In the genomic region with DNA sequence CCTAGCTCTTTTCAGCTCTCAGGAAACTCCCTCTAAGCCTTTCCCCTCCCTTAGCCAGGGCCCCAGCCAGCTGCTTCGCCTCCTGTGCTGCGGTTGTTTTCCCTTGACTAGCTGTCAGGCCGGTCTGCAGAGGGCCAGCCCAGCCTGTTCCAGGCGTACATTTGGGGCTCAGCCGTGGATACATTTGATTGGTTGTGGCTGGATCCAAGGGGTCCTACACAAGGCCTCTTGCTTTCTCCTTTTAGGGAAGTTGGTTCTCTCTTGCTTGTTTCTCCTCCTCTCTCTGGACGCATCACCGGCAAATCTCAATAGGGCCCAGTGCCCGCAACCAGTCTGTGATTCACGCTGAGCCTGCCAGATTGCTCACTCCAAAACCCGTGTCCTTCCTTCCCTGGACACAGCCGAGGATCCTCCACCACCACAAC, we compare ENCODE assay signal across 8 mouse cellular contexts. TPM values are rescaled to one million over a fixed set of nuclear protein-coding genes. Genes with fewer than 3 reads are reported as not detected.
DNase-seq lines count a peak whose midpoint lies in the region; ATAC-seq and TF ChIP-seq lines count a peak whose summit lies in the region.

No protein-coding gene starts in this region.

- no peak overlapping the region for H3K4me3 ChIP-seq in liver, postnatal 0 days (ENCODE audit: low read depth, low read length)
- no peak overlapping the region for H3K4me3 ChIP-seq in forebrain, embryonic 16.5 days (replicated peaks; ENCODE audit: low read length)
- no peak overlapping the region for H3K4me3 ChIP-seq in hindbrain, embryonic 10.5 days
- H3K4me3 ChIP-seq in limb, embryonic 14.5 days (replicated peaks; ENCODE audit: low read length) = no peak overlapping the region
- H3K4me3 ChIP-seq in neural tube, embryonic 14.5 days (ENCODE audit: low read depth, low read length) = no peak overlapping the region

- 46% methylated on average over 11 of the region's 11 CpGs for WGBS in liver, postnatal 0 days (ENCODE audit: insufficient replicate concordance)
- WGBS in forebrain, embryonic 16.5 days = 11% methylated on average over 11 of the region's 11 CpGs
- 10% methylated on average over 11 of the region's 11 CpGs for WGBS in hindbrain, embryonic 10.5 days
- 20% methylated on average over 11 of the region's 11 CpGs for WGBS in limb, embryonic 14.5 days
- 24% methylated on average over 11 of the region's 11 CpGs for WGBS in neural tube, embryonic 14.5 days

- H3K9me3 ChIP-seq in liver, postnatal 0 days (ENCODE audit: low read length) = no peaks in the 10 kb centered on the region
- H3K9me3 ChIP-seq in forebrain, embryonic 16.5 days (ENCODE audit: control insufficient read depth, low read length) = no peaks in the 10 kb centered on the region
- no peaks in the 10 kb centered on the region for H3K9me3 ChIP-seq in hindbrain, embryonic 10.5 days
- H3K9me3 ChIP-seq in limb, embryonic 14.5 days (ENCODE audit: control insufficient read depth, low read length) = no peaks in the 10 kb centered on the region
- no peaks in the 10 kb centered on the region for H3K9me3 ChIP-seq in neural tube, embryonic 14.5 days (ENCODE audit: control insufficient read depth, low read length)

- no peaks in the 10 kb centered on the region for H3K36me3 ChIP-seq in liver, postnatal 0 days (replicated peaks; ENCODE audit: insufficient read depth, low read length)
- H3K36me3 ChIP-seq in forebrain, embryonic 16.5 days (ENCODE audit: control insufficient read depth, insufficient read depth) = no peaks in the 10 kb centered on the region
- no peaks in the 10 kb centered on the region for H3K36me3 ChIP-seq in hindbrain, embryonic 10.5 days
- peaks cover 5% of the 10 kb centered on the region; the same call in 1 of the 2 replicates for H3K36me3 ChIP-seq in limb, embryonic 14.5 days (ENCODE audit: control insufficient read depth, insufficient read depth, low read length)
- H3K36me3 ChIP-seq in neural tube, embryonic 14.5 days (ENCODE audit: control insufficient read depth, insufficient read depth, low read length) = no peaks in the 10 kb centered on the region

- no peak for TF ChIP-seq POLR2A in limb, embryonic 14.5 days (IDR thresholded peaks at IDR 0.05; ENCODE audit: borderline replicate concordance, extremely low read depth, insufficient read depth, insufficient read length)

- H3K27ac ChIP-seq in liver, postnatal 0 days (ENCODE audit: low read depth) = no peak overlapping the region
- H3K27ac ChIP-seq in forebrain, embryonic 16.5 days (ENCODE audit: low read length) = no peak overlapping the region
- H3K27ac ChIP-seq in hindbrain, embryonic 10.5 days = peak overlapping the region; percentile 77
- peak overlapping the region; percentile 75 for H3K27ac ChIP-seq in limb, embryonic 14.5 days (replicated peaks; ENCODE audit: low read depth, low read length)
- H3K27ac ChIP-seq in neural tube, embryonic 14.5 days (ENCODE audit: low read depth, low read length) = peak overlapping the region; percentile 59; the same call in 1 of the 2 replicates

- H3K27me3 ChIP-seq in liver, postnatal 0 days (ENCODE audit: insufficient read depth, low read length) = no peaks in the 10 kb centered on the region
- H3K27me3 ChIP-seq in forebrain, embryonic 16.5 days (replicated peaks; ENCODE audit: control insufficient read depth, insufficient read depth, low read length) = no peaks in the 10 kb centered on the region; the same call in 1 of the 2 replicates
- H3K27me3 ChIP-seq in hindbrain, embryonic 10.5 days (ENCODE audit: insufficient read depth, poor library complexity, severe bottlenecking) = no peaks in the 10 kb centered on the region
- no peaks in the 10 kb centered on the region for H3K27me3 ChIP-seq in limb, embryonic 14.5 days (ENCODE audit: control insufficient read depth, insufficient read depth, low read length)
- no peaks in the 10 kb centered on the region for H3K27me3 ChIP-seq in neural tube, embryonic 14.5 days (ENCODE audit: control insufficient read depth, insufficient read depth, low read length)

- no peak overlapping the region for H3K9ac ChIP-seq in liver, postnatal 0 days (replicated peaks)
- H3K9ac ChIP-seq in forebrain, embryonic 16.5 days (replicated peaks; ENCODE audit: low read depth, low read length) = no peak overlapping the region
- H3K9ac ChIP-seq in limb, embryonic 14.5 days (ENCODE audit: low read depth, low read length, severe bottlenecking) = no peak overlapping the region
- no peak overlapping the region for H3K9ac ChIP-seq in neural tube, embryonic 14.5 days (replicated peaks; ENCODE audit: low read depth, low read length)

- ATAC-seq in liver, postnatal 0 days = no peak
- peak; percentile 76 for ATAC-seq in forebrain, embryonic 16.5 days
- ATAC-seq in limb, embryonic 14.5 days (ENCODE audit: low FRiP score, low read depth) = peak; percentile 82
- ATAC-seq in neural tube, embryonic 14.5 days (ENCODE audit: low read depth) = peak; percentile 71; the same call in 1 of the 2 replicates
- no peak for ATAC-seq in erythroblast, adult 5-6 weeks (replicated peaks; ENCODE audit: low FRiP score, poor library complexity, severe bottlenecking)
- no peak for ATAC-seq in monocyte, adult 5-6 weeks (replicated peaks; ENCODE audit: insufficient number of reproducible peaks, low FRiP score, low TSS enrichment, poor library complexity, severe bottlenecking)

- H3K4me2 ChIP-seq in liver, postnatal 0 days (ENCODE audit: low read depth, low read length) = no peak overlapping the region
- H3K4me2 ChIP-seq in forebrain, embryonic 16.5 days (ENCODE audit: low read length) = no peak overlapping the region
- 0 out of 2 replicates have a peak overlapping the region, but pooled peaks have one; percentile 2 for H3K4me2 ChIP-seq in limb, embryonic 14.5 days (replicated peaks; ENCODE audit: low read depth, low read length, severe bottlenecking)
- H3K4me2 ChIP-seq in neural tube, embryonic 14.5 days (ENCODE audit: low read depth, low read length) = no peak overlapping the region

- DNase-seq in liver = peak; percentile 53
- DNase-seq in liver, postnatal 0 days = no peak
- DNase-seq in hindbrain, embryonic 10.5 days (ENCODE audit: low spot score) = peak; percentile 68
- peak; percentile 84 for DNase-seq in limb, embryonic 14.5 days (ENCODE audit: low spot score)

- TF ChIP-seq CTCF in liver, postnatal 0 days (IDR thresholded peaks at IDR 0.05; ENCODE audit: low read depth) = no peak

- H3K4me1 ChIP-seq in liver, postnatal 0 days (ENCODE audit: insufficient read depth) = 0 out of 2 replicates have a peak, but pooled peaks cover 3% of the 10 kb centered on the region
- peaks cover 17% of the 10 kb centered on the region for H3K4me1 ChIP-seq in forebrain, embryonic 16.5 days (replicated peaks; ENCODE audit: control insufficient read depth, insufficient read depth, low read length)
- peaks cover 51% of the 10 kb centered on the region for H3K4me1 ChIP-seq in hindbrain, embryonic 10.5 days (replicated peaks)
- H3K4me1 ChIP-seq in limb, embryonic 14.5 days (ENCODE audit: control insufficient read depth, insufficient read depth, low read length) = peaks cover 38% of the 10 kb centered on the region
- no peaks in the 10 kb centered on the region for H3K4me1 ChIP-seq in neural tube, embryonic 14.5 days (ENCODE audit: control insufficient read depth, insufficient read depth, low read length)

- TF ChIP-seq EP300 in liver, postnatal 0 days (IDR thresholded peaks at IDR 0.05; ENCODE audit: low read depth) = no peak

RNA-seq across cellular contexts. Expression of a gene that starts 40.4 kb away (rescaled TPM):
- polyA plus RNA-seq in liver, postnatal 0 days (2015; fragmentation: Nextera tagmentation; extraction: Ambion mirVana) = 8.0 and 8.6 TPM in 2 replicates
- polyA plus RNA-seq in forebrain, embryonic 16.5 days (2015; fragmentation: Nextera tagmentation; extraction: Ambion mirVana) = 21.1 and 27.1 TPM in 2 replicates
- 46.9 and 54.5 TPM in 2 replicates for polyA plus RNA-seq in hindbrain, embryonic 10.5 days (2016; fragmentation: Nextera tagmentation; extraction: Ambion mirVana)
- 82.2 and 82.3 TPM in 2 replicates for polyA plus RNA-seq in limb, embryonic 14.5 days (2012; rRNA removed)
- polyA plus RNA-seq in limb, embryonic 14.5 days (2014; fragmentation: Nextera tagmentation; extraction: Ambion mirVana) = 88.8 and 96.9 TPM in 2 replicates
- polyA plus RNA-seq in neural tube, embryonic 14.5 days (2014; fragmentation: Nextera tagmentation; extraction: Ambion mirVana) = 18.4 and 29.9 TPM in 2 replicates
- not detected in 2 replicates for total RNA-seq in erythroblast, adult 5-6 weeks (2015; ENCODE audit: low replicate concordance)
- total RNA-seq in erythroblast, adult 5-6 weeks (2017; ENCODE audit: low replicate concordance) = not detected in 2 replicates
- total RNA-seq in monocyte, adult 5-6 weeks (2017) = not detected in 3 replicates

Comparison
In these comparisons a context has a peak if more than half of its experiments do, and no peak if none do; other contexts are left out.
1. ATAC-seq: peak in forebrain, embryonic 16.5 days (single experiment), limb, embryonic 14.5 days (single experiment) and neural tube, embryonic 14.5 days (single experiment); none in liver, postnatal 0 days (single experiment), erythroblast, adult 5-6 weeks (single experiment) and monocyte, adult 5-6 weeks (single experiment).
2. H3K27ac ChIP-seq: peak in hindbrain, embryonic 10.5 days (single experiment), limb, embryonic 14.5 days (single experiment) and neural tube, embryonic 14.5 days (single experiment); none in liver, postnatal 0 days (single experiment) and forebrain, embryonic 16.5 days (single experiment).